Mouse (Mus musculus) cerebellum, adult 9-10 months (tissue): ENCODE results near the gene BC030499.
"Not testable (repeated sequence)": the region's sequence is repeated elsewhere in the genome, so short reads cannot be mapped to it uniquely, and the experiment has no call there.

Source experiments
- DNase-seq: peaks from one replicate; pipeline ENCODE4 v3.0.0; 2022

BC030499 gene

DNA sequence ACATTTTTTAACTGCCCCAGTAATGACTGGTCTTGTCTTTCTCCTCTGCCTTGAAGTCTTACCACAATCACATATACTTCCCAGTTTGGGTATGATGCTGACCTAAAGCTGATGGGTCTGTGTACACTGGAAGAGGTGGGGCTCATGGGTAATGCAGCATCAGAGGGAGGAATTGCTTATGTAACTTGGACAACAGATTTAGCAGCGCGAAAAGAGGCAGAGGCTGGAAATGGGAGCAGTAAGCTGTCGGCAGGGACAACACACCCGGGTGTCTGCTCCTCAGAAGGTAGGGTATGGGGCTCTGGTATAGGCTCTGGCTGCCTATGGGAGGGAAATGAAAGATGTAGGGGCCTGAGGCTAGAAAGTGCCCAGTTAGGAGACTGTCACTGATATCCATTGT is at the start of gene BC030499:
TSS of gene BC030499 (plus strand) at position 188 of the 400 bp plus-strand sequence.
- no peak for DNase-seq

GRCm38 (mm10) chr11:78245261-78245626 is 45.4 kb upstream of the BC030499 start:
- no peak for DNase-seq

GRCm38 (mm10) chr11:78245627-78246317 is 44.9 kb upstream of the BC030499 start, which contains the start of the genes Sdf2 and Supt6:
Sdf2 (plus strand) TSS chr11:78245746.
Supt6 (minus strand) TSS chr11:78245987.
- DNase-seq: peak; percentile 84

DNA sequence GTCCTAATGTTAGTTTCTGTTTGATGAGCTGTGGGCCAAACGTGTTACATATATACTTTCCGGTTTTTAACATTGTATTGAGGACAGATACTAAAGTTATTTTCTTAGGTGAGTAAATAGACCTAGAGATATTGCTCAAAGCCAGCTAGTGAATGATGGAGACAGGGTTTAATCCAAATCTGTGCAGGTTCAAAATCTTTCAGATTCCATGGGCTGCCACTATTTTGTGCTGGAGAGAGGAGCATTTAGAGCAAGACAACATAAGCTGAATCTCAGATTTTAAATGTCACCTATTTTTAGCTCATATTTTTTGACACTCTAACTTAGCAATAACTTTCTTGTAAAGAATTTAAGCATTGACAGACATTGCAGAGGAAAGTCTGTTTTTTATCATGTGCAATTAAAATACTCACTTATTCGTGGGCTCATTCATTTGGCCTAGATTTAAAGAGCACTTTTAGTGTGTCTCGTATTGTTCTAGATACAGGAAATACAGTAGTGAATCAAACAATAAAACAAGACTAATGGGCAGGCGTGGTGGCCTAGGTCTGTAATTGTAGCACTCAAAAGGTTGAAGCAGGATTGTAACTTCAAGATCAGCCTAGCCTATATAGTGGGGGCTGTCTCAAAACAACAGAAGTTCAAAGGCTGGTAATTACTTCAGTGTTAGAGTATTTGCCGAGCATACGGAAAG is 44.2 kb upstream of the BC030499 start:
- DNase-seq: no peak

GRCm38 (mm10) chr11:78247012-78247348 is 43.7 kb upstream of the BC030499 start:
- no peak for DNase-seq

DNA sequence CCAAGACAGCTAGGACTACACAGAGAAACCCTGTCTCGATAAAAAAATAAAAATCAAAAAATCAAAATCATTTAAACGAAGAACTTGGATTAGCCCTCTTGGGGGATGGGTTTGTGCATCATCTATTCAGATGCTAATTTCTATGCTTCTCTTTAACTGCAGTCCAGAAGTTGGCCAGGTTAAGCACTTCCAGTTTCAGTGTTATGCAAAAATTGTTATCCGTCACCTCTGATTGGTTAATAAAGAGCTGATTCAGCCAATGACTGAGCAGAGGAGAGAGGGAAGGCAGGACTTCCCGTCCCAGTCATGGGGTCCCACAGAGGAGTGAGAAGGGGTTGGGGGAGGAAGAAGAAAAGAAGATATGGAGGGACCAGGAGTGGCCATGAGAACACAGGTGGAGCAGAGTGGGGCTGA is 42.9 kb upstream of the BC030499 start:
- no peak for DNase-seq

DNA sequence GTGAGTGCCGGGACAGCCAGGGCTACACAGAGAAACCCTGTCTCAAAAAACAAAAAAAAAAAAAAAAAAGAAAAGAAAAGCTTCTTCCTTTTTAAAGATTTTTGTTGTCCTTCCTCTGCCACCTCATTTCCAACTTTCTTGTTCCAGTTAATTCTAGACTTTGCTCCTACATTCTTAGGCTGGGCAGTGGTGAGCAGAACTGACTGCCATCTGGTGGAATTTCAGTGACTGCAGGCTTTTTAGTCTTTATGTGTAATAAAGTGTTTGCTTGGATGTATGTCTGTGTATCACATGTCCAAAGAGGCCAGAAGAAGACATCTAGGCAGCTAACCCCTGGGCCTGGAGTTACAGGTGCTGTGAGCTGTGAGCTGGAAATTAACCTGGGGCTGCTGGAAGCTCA is 34.0 kb upstream of the BC030499 start:
- no peak for DNase-seq

- DNase-seq: peak; percentile 27
Measured at GRCm38 (mm10) chr11:78260489-78261258, 30.0 kb upstream of the BC030499 start.

GRCm38 (mm10) chr11:78261380-78262352 is 29.0 kb upstream of the BC030499 start, which contains the start of gene 2610507B11Rik:
2610507B11Rik (plus strand) TSS chr11:78261752.
- DNase-seq: peak; percentile 88

DNA sequence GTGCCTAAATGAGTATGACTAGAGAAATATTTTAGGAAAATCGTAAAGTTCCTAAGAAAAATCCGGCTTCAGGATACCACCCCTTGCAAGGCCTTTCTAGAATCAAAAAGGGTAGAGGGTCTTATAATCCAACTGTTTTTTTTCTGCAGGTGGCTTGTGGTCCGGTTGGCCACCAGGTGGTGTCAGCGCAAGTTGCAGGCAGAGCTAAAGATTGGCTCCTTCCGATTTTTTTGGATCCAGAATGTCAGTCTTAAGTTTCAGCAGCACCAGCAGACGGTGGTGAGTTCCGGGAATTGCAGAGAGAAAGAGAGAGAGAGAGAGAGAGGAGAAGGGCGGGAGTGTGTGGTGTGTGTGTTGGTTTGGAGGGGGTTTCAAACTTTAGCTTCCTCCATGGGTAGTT is 28.1 kb upstream of the BC030499 start:
- DNase-seq: peak; percentile 54

GRCm38 (mm10) chr11:78265571-78265970 is 25.1 kb upstream of the BC030499 start:
- DNase-seq: no peak

GRCm38 (mm10) chr11:78271986-78272385 is 18.7 kb upstream of the BC030499 start:
- no peak for DNase-seq

DNA sequence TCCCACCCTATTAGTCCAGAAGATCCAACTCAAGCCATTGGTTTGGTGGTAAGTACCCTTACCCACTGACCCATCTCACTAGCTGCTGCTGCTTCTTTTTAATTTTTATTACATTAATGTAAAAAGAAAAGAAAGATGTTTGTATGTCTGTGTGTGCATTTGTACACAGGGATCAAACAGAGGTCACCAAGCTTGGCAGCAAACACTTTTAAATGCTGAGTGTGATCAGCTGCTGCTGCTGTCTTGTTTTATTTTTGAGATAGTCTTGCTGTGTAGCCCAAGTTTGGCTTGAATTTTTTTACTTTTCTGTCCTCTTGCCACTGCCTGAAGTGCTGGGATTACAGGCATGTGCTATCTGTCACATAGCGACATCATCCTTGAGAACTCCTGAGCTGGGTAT is 15.0 kb upstream of the BC030499 start:
- no peak for DNase-seq

GRCm38 (mm10) chr11:78276169-78276568 is 14.5 kb upstream of the BC030499 start:
- DNase-seq: not testable (repeated sequence)

DNA sequence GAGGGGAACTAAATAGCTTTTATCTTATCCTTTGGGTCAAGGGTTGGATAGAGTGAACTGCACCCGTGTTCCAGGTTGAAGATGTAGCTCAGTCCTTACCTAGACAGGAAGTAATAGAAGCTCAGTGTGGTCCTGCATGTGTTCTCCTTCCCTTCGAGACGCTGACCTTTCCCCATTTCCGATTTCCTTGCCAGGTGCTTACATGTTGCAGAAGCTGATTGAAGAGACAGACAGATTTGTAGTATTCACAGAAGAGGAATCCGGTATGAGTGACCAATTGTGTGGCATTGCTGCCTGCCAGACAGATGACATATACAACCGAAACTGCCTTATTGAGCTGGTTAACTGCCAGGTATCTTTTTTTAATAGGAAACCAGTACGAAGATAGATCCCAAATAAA is 11.8 kb upstream of the BC030499 start:
- DNase-seq: no peak

- no peak for DNase-seq
Measured at GRCm38 (mm10) chr11:78279586-78279985, 11.1 kb upstream of the BC030499 start.

GRCm38 (mm10) chr11:78289146-78289763 is 1.4 kb upstream of the BC030499 start:
- no peak for DNase-seq

GRCm38 (mm10) chr11:78294585-78294984 is 3.9 kb downstream of the BC030499 start:
- no peak for DNase-seq

- no peak for DNase-seq
Measured at GRCm38 (mm10) chr11:78300917-78301316, 10.3 kb downstream of the BC030499 start.

DNA sequence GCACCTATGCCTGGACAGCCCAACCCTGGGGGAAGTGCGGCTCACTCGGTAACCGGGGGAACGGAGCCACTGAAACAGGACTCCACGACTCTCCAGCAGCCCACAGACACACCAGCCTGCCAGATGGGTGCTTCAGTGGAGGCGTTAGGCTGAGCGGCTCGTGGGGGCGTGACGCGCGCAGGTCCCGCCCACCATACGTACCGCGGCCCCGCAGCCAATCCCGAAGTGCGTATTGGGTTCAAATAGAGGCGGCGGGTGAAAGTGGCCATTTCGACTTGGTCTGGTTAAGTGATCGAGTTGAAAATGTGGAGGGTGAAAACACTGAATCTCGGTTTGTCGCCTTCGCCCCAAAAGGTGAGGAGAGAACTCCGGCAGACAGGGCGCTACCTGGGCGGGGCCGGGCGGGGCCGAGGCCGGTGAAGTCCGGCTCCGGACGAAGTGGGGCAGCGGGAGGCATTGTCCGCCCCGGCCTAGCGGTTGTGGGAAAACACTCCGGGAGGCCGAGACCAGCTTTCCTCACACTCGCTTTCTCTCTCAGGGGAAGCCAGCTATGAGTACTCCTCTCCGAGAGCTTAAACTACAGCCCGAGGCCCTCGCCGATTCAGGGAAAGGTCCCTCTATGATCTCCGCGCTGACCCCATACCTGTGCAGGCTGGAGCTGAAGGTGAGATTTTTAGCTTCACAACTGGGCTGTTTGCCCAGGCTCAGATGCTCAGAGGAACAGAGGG is 10.9 kb downstream of the BC030499 start, which contains the start of gene Spag5:
TSS of gene Spag5 (plus strand) at position 173 of the 728 bp plus-strand sequence.
- DNase-seq: peak; percentile 87

- no peak for DNase-seq
Measured at GRCm38 (mm10) chr11:78305272-78305671, 14.6 kb downstream of the BC030499 start.
